Mouse (Mus musculus) heart, embryonic 10.5 days (tissue): ENCODE data around the gene Aip. TPM values are rescaled to one million over a fixed set of nuclear protein-coding genes. Genes with fewer than 3 reads are reported as not detected.

ENCODE experiments used
- DNase-seq: peaks from one replicate; pipeline ENCODE4 v3.0.0-alpha.2; 2017; ENCODE audit warnings: low spot score
- H3K27ac ChIP-seq: fragments of 300-500 bp; sonication (generic); 2 replicates; pipeline ENCODE4 v1.5.1; 2016; ENCODE audit warnings: mild to moderate bottlenecking
- H3K27me3 ChIP-seq: fragments of 300-500 bp; sonication (generic); 2 replicates; pipeline ENCODE4 v1.6.1; 2016; ENCODE audit warnings: mild to moderate bottlenecking; ENCODE audit not compliant: poor library complexity, insufficient read depth, severe bottlenecking
- H3K36me3 ChIP-seq: fragments of 300-500 bp; sonication (generic); 2 replicates; pipeline ENCODE4 v1.6.1; 2016; ENCODE audit warnings: mild to moderate bottlenecking, moderate library complexity
- H3K4me1 ChIP-seq: fragments of 300-500 bp; sonication (generic); 2 replicates; pipeline ENCODE4 v1.6.1; 2016; ENCODE audit warnings: mild to moderate bottlenecking
- H3K4me3 ChIP-seq: fragments of 300-500 bp; sonication (generic); 2 replicates; pipeline ENCODE4 v1.5.1; 2016; ENCODE audit warnings: mild to moderate bottlenecking, moderate library complexity
- H3K9me3 ChIP-seq: fragments of 300-500 bp; sonication (generic); 2 replicates; pipeline ENCODE4 v1.6.1; 2016; ENCODE audit warnings: mild to moderate bottlenecking, moderate library complexity
- WGBS: fragments of 180-500 bp; shearing (Covaris S2); methylation state at CpG from one replicate; pipeline ENCODE4 v1.1.7; 2016; 5-methylcytosine and 5-hydroxymethylcytosine counted together
- polyA plus RNA-seq: library from polyadenylated mRNA; unstranded; fragments of >200 nt; fragmentation: Nextera tagmentation; extraction: Ambion mirVana; gene quantifications from 2 replicates; pipeline ENCODE4 v1.2.1, GENCODE M21; 2016

The Aip gene
- polyA plus RNA-seq, 1 experiment from 2014 or later: 93.8 TPM

DNA sequence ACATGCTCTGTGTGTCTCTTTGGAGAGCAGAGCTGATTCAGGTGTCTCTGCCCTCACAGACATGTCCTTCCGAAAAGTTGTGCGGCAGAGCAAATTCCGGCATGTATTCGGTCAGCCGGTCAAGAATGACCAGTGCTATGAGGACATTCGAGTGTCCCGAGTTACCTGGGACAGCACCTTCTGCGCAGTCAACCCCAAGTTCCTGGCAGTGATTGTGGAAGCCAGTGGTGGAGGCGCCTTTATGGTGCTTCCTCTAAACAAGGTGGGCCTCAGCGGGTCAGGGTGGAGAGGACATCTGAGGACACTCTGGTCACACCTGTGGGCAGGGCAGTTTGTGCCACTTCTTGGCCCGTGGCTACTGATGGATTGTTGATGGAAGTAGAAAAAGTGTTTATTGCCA is 23.6 kb upstream of the Aip start:
- H3K9me3 ChIP-seq: no peaks in the 10 kb centered on the region
- H3K4me1 ChIP-seq: peaks cover 52% of the 10 kb centered on the region
- WGBS: 86% methylated on average over 11 of the region's 11 CpGs
- DNase-seq: no peak
- no peaks in the 10 kb centered on the region for H3K27me3 ChIP-seq
- peaks cover 41% of the 10 kb centered on the region for H3K36me3 ChIP-seq
- peak overlapping the region; percentile 91; the same call in 1 of the 2 replicates for H3K27ac ChIP-seq
- peak overlapping the region; percentile 84 for H3K4me3 ChIP-seq

DNA sequence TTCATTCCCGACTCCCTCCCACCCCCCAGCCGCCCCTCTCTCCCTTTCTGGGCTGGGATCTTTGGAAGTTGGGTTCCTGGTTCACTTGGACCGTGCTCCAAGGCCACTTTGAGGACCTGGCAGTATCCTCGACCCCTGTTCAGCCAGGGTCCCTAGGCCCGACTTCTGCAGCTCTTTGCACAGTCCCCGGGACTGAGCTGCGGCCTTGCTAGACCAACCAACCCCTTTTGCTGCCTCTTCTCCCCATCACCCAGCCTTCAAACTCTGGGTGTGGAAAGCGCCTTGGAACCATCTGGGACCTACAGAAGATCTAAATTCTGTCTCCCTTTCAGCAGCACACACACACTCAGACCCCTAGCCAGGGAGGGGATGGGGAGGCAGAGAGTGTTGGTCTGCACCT is 23.2 kb upstream of the Aip start:
- peaks cover 41% of the 10 kb centered on the region for H3K36me3 ChIP-seq
- H3K4me3 ChIP-seq: peak overlapping the region; percentile 84
- WGBS: 3% methylated on average over 8 of the region's 8 CpGs
- H3K27me3 ChIP-seq: no peaks in the 10 kb centered on the region
- no peaks in the 10 kb centered on the region for H3K9me3 ChIP-seq
- peaks cover 48% of the 10 kb centered on the region for H3K4me1 ChIP-seq
- DNase-seq: no peak
- peak overlapping the region; percentile 91 for H3K27ac ChIP-seq

DNA sequence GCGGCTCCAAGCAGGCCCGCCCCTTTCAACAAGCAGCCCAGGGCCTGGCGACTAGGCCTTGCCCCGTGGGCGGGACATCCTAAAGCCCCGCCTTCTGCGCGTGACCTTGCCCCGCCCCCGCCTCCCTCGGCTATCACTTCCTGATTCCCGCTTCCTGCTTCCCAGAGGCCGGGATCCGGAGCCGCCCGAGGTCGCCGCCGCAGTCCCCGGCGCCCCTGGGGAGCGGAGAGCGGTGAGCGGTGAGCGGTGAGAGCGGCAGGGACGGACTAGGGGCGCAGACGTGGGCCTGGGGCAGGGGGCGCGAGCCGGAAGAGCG is 22.8 kb upstream of the Aip start, which contains the start of gene Coro1b:
Gene Coro1b (plus strand): TSS at position 129 of the 316 bp plus-strand sequence.
- under 1% methylated on average over 33 of the region's 33 CpGs for WGBS
- DNase-seq: peak; percentile 98

DNA sequence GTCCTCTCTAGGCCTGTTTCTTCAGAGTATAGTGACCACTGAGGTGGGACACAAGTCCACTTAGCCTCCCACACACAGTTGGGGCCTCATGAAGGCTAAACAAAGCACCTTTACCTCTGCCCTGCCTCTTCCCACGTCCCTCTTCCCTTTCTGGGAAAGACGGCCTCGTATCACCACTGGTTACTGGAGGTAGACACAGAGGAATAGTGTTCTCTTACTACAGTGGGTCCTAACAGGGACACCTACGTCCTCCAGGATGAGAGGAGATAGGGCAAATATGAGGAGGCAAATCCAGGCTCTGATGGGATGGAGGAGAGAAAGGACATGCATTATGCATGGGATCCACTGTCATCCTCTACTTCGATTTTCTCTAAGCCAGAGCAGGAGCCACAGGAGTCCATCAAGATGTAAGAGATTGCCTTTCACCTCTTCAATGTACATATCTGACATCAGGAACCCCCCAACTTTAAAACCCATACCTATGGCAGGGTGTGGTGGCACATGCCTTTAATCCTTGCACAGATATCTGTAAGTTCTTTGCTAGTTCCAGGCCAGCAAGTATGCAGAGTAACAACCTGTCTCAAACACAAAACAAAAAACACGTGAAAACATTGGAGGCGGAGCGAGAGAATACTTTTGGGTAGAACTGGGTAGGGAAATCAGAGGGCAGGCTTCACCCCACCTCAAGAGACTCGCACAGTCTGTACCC is 22.3 kb upstream of the Aip start:
- H3K27ac ChIP-seq: peak overlapping the region; percentile 91
- WGBS: 38% methylated on average over 9 of the region's 9 CpGs

More for the DNA sequence above, 22.8 kb upstream of the Aip start, which contains the start of gene Coro1b:
- no peaks in the 10 kb centered on the region for H3K9me3 ChIP-seq
- H3K27me3 ChIP-seq: no peaks in the 10 kb centered on the region
- peak within 1 kb of the TSS; percentile 91 for H3K27ac ChIP-seq
- peaks cover 38% of the 10 kb centered on the region for H3K36me3 ChIP-seq
- H3K4me3 ChIP-seq: peak within 1 kb of the TSS; percentile 84
- H3K4me1 ChIP-seq: peaks cover 48% of the 10 kb centered on the region

DNA sequence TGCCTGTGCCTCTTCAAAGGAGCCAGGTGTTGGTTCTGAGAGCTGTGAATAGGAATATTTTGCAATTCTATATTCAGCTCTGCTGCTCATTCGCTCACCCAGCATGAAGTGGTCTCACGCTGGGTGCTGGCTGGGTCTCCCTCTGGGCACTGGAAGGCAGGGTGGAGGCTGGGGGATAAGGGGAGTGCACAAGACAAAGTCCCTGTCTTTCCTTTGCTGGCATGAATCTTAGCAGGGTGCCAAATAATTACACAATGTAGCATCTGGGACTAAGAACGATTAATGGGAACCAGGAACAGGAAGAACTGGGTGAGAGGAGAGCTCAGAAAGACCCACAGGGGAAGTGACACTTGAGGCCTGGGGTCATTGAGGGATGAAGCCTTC is 21.4 kb upstream of the Aip start:
- Histone ChIP-seq H3K36me3 (peaks cover 24% of the 10 kb centered on the region), H3K4me3 (no peak overlapping the region), H3K4me1 (peaks cover 37% of the 10 kb centered on the region), H3K27ac (no peak overlapping the region), H3K27me3 (no peaks in the 10 kb centered on the region), H3K9me3 (no peaks in the 10 kb centered on the region)
- no peak for DNase-seq
- WGBS: 53% methylated on average over 3 of the region's 3 CpGs

More for the DNA sequence above, 22.3 kb upstream of the Aip start:
- H3K9me3 ChIP-seq: no peaks in the 10 kb centered on the region
- peaks cover 43% of the 10 kb centered on the region for H3K4me1 ChIP-seq
- DNase-seq: no peak
- H3K4me3 ChIP-seq: peak overlapping the region; percentile 84
- H3K36me3 ChIP-seq: peaks cover 33% of the 10 kb centered on the region
- no peaks in the 10 kb centered on the region for H3K27me3 ChIP-seq

DNA sequence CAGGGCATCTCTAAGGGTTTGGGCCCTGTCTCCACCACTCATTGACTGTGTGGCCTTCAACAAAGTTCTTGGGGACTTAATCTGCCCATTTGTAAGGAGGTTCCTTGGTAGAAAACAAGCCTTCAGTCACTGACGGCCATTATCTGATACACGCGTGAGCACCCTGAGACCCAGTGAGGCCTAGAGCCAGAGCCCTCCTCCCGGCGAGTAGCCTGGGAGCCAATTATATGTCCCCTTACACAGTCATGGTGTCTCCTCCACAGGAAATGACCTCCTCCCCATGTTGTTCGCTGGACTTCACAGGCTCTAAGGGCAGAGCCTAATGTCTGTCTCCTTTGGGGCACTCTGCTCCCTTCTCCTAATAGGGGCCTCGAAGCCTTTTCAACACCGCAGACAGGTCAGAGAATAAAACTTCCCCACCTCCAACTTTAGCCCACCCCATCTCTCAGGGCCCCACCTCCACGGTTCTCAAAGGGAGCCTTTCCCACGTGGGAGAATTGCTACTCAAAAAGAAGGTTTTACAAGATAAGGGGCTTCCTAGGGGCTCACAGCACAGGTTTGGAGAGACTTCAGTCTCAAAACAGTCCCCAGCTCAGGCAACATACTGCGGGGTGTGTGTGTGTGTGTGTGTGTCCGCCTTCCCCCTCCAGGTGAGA is 20.8 kb upstream of the Aip start:
- WGBS: 56% methylated on average over 12 of the region's 12 CpGs
- no peak for DNase-seq
- Histone ChIP-seq H3K36me3 (peaks cover 19% of the 10 kb centered on the region), H3K4me1 (peaks cover 32% of the 10 kb centered on the region), H3K4me3 (no peak overlapping the region), H3K9me3 (no peaks in the 10 kb centered on the region), H3K27me3 (no peaks in the 10 kb centered on the region), H3K27ac (no peak overlapping the region)

DNA sequence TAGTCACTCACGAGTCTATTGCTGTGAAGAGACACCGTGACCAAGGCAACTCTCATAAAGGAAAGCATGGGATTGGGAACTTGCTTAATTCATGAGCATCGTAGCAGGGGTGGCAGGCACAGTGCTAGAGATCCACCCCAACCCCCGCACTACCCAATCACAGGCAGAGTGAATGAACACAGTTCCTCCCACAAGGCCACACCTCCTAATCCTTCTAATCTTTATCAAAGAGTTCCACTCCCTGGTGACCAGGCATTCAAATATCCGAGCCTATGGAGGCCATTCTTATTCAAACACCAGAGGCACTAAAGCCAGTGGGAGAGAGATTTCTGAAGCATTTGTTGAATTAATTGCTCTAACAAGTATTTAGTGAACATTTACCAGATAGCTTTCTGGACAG is 20.3 kb upstream of the Aip start:
- Histone ChIP-seq H3K4me3 (no peak overlapping the region), H3K36me3 (peaks cover 13% of the 10 kb centered on the region)
- 87% methylated on average over 5 of the region's 5 CpGs for WGBS

DNA sequence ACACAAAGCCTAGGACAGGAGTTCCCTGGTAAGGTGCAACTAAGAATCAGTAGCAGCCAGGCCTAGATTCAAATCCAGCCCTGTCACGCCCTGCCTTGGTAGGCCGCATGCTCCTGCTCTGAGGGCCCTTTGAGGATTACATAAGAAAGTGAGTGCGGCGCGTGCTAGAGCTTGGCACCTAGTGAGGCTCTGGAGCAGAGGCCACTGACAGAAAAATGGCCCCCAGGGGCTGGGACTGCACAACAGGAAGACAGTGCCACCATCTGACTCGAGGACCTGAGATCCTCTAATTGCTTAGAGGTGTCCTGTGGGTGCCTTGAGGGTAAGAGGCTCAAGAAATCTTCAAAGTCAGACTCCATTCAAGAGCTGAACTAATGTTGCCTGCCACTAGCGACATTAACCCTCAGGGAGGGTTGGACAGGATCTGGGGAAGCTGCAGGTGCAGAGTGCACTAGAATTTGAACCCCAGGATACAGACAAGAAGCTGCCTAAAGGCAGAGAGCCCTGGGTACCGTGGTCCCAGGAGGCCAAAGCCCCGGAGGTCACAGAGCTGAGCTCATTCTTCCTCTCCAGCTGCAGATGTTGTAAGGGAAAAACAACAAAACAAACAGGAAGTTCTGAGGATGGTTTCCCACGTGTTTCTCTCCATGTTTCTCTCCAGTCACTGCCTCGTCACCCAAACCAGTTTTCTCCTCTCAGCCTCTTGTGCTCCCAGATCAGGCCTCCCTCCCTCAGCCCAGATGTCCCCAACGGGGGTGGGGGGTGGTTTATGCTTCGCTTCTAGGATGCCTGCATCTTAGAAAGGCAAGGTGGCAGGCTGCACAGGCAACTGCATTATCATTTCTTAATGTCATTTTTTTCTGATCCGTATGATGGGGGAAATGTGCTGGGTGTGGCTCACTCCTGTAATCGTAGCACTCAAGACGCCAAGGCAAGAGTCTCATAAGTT is 19.2 kb upstream of the Aip start:
- Histone ChIP-seq H3K4me3 (no peak overlapping the region), H3K27me3 (peaks cover 7% of the 10 kb centered on the region; the same call in 1 of the 2 replicates), H3K4me1 (peaks cover 22% of the 10 kb centered on the region), H3K27ac (no peak overlapping the region), H3K36me3 (peaks cover 2% of the 10 kb centered on the region; the same call in 1 of the 2 replicates), H3K9me3 (no peaks in the 10 kb centered on the region)
- DNase-seq: no peak
- WGBS: 76% methylated on average over 16 of the region's 16 CpGs

More for the DNA sequence above, 20.3 kb upstream of the Aip start:
- Histone ChIP-seq H3K9me3 (no peaks in the 10 kb centered on the region), H3K4me1 (peaks cover 27% of the 10 kb centered on the region), H3K27ac (no peak overlapping the region), H3K27me3 (no peaks in the 10 kb centered on the region)
- DNase-seq: no peak

DNA sequence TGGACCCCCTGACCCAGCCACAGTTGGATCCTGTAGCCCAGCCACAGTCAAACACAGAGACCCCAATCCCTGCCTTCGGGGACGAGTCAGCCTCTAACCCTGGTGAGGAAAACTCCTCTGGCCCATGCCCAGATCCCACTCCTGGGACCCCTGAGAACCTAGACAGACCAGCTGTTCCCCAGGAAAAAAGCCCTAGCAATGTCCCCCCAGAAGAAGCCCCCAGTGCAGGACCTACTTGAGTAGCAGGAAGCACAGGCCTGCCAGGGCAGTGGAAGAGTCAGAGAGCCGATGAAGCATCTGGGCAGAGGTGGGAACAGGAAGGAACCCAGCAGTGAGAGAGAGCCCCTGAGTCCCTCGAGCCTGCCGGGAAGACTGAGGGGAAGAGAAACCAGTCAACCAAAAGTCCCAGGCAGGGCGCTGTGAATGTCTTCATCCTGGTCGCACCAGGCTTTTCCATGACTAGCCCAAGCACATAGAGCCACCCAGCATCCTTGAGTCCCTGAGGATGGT is 18.2 kb upstream of the Aip start, which contains the start of gene Cabp4:
Gene Cabp4 (minus strand): TSS at position 275 of the 510 bp plus-strand sequence.
- Histone ChIP-seq H3K36me3 (no peaks in the 10 kb centered on the region), H3K4me3 (no peak within 1 kb of the TSS), H3K27me3 (peaks cover 10% of the 10 kb centered on the region), H3K27ac (no peak within 1 kb of the TSS), H3K4me1 (peaks cover 15% of the 10 kb centered on the region), H3K9me3 (no peaks in the 10 kb centered on the region)
- DNase-seq: no peak
- 80% methylated on average over 7 of the region's 7 CpGs for WGBS

DNA sequence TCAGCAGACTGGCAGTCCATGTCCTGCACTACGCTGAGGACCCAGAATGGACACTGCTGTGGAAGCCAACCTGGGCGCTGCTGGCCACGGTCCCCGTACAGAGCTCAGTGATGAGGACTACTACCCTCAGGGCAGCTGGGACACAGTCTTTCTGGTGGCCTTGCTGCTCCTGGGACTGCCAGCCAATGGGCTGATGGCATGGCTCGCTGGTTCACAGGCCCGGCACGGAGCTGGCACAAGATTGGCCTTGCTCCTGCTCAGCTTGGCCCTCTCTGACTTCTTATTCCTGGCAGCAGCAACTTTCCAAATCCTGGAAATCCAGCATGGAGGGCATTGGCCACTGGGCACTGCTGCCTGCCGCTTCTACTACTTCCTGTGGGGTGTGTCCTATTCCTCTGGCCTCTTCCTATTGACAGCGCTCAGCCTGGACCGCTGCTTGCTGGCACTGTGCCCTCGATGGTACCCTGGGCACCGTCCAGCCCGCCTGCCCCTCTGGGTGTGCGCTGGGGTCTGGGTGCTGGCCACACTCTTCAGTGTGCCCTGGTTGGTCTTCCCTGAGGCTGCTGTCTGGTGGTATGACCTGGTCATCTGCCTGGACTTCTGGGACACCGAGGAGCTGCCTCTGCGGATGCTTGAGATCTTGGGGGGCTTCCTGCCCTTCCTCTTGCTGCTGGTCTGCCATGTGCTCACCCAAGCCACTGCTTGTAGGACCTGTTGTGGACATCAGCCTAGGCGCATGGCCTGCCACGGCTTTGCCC is 16.9 kb upstream of the Aip start:
- no peak for DNase-seq
- 85% methylated on average over 18 of the region's 18 CpGs for WGBS
- H3K27ac ChIP-seq: no peak overlapping the region
- H3K36me3 ChIP-seq: no peaks in the 10 kb centered on the region
- H3K4me1 ChIP-seq: peaks cover 7% of the 10 kb centered on the region; the same call in 1 of the 2 replicates
- no peaks in the 10 kb centered on the region for H3K9me3 ChIP-seq
- H3K27me3 ChIP-seq: peaks cover 10% of the 10 kb centered on the region
- H3K4me3 ChIP-seq: no peak overlapping the region

DNA sequence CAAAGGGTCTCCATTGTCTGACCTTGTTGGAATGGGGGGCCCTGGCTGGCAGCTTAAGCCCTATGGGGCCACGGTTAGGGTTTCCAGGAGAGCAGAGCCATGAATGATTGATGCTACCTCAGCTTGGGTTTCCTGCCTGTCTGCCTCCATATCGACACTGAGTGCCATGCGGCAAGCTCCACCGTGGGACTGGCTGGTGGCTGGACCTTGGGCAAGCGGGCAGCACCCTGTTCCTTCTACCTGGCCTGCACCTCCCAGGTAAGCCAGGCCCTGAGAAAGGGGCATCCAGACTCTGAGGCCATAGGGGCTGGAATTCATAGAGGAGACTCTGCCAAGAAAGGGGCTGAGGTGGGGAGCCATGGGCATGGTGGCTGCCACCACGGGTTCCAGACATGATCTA is 14.5 kb upstream of the Aip start:
- H3K9me3 ChIP-seq: no peaks in the 10 kb centered on the region
- 79% methylated on average over 6 of the region's 6 CpGs for WGBS
- peaks cover 16% of the 10 kb centered on the region for H3K27me3 ChIP-seq
- 0 out of 2 replicates have a peak, but pooled peaks cover 7% of the 10 kb centered on the region for H3K4me1 ChIP-seq
- H3K27ac ChIP-seq: no peak overlapping the region
- no peak overlapping the region for H3K4me3 ChIP-seq
- H3K36me3 ChIP-seq: no peaks in the 10 kb centered on the region
- DNase-seq: no peak

DNA sequence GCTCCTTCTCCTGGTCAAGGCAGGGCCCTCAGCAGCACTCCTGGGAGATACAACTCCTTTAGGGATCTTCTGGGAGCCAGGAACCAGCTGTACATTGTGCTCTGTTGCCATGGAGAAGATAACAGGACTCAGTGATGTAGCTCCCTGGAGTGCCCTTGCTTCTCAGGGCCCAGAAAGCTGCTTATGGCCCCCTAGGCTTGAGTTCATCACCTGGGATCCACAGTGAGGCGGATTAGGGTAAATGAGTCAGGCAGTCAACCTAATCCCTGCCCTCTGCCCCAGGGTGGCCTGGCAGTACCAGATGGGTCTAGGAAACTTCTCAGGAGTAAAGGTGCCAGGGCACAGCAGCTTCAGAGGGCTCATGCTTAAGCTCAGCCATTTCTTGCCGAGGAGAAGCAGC is 13.8 kb upstream of the Aip start, which contains the start of gene Gpr152:
Gene Gpr152 (plus strand): TSS at position 342 of the 400 bp plus-strand sequence.
- WGBS: 63% methylated on average over 2 of the region's 2 CpGs
- Histone ChIP-seq H3K4me3 (no peak within 1 kb of the TSS), H3K27ac (no peak within 1 kb of the TSS; the same call in 1 of the 2 replicates)

More for the DNA sequence above, 13.8 kb upstream of the Aip start, which contains the start of gene Gpr152:
- Histone ChIP-seq H3K27me3 (peaks cover 16% of the 10 kb centered on the region), H3K9me3 (no peaks in the 10 kb centered on the region), H3K36me3 (no peaks in the 10 kb centered on the region), H3K4me1 (0 out of 2 replicates have a peak, but pooled peaks cover 7% of the 10 kb centered on the region)
- DNase-seq: no peak
